Mouse (Mus musculus) B cell, adult 67 days (primary cell): ENCODE data around the gene Arl2bp. TPM values are rescaled to one million over a fixed set of nuclear protein-coding genes. Genes with fewer than 3 reads are reported as not detected.

ENCODE experiments used
- total RNA-seq, 2 experiments: library from RNA; stranded (reverse); gene quantifications; 4 replicates each; pipeline ENCODE4 v1.2.4; 2023

The Arl2bp gene
- total RNA-seq, result 100 to 1,000 TPM in 1 of 2 experiments, 10 to 100 TPM in 1; 88.8 to 102 TPM

DNA sequence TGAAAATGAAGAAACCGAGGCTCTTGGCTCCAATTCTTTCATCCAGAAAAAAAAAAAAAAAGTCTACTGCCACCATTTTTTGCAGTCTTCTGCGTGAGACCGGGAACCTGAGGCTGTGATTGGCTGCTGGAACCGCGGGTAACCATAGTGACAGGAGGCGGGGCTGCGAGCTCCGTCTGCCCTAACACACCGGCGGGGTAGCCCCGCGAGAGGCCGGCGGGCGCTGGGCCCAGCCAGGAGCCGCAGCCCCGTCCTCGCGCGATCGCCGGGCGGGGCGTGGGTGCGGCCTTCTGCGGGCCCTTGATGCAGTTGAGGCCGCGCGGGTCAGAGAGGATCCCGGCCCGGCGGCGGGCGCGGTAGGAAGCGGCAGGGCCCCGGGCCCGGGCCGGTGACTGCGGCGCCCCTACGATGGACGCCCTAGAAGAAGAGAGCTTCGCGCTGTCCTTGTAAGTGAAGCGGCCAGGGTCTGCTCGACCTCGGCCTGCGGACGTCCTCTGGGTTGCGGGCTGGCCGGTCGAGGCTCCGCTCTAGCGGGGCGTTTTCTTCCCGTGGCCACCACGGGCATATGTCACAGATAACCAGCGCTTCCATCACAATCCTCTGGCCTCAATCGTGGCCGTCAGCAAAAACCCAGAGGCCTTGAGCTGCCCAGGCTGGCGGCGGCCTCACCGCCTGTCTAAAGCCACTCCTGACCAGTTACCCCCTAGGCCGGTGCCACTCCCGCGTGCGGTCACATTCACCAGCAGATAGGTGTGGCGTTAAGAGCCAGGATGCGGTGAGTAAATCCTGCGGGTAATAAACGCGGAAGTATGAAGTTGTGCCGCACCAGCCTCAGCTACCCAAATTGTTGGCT lies at the start of gene Arl2bp:
Gene Arl2bp, plus strand, starts transcription at position 145 of the 853 bp plus-strand sequence.

GRCm38 (mm10) chr8:94695994-94696384 lies 29.6 kb downstream of the Arl2bp start, which contains the start of gene Pllp:
TSS of gene Pllp (minus strand) at chr8:94696278.

Other genes with a start within 250 kb of the Arl2bp start
- gene Nlrc5, start 232.2 kb upstream of the Arl2bp start, total RNA-seq, result 10 to 100 TPM; 86.9 to 95.0 TPM
- gene Cpne2, start 133.6 kb upstream of the Arl2bp start, total RNA-seq, result not detected
- 10 to 100 TPM; 31.6 to 33.0 TPM for gene Rspry1, start 64.7 kb upstream of the Arl2bp start, total RNA-seq
- gene Fam192a, start 64.6 kb upstream of the Arl2bp start, total RNA-seq, result 10 to 100 TPM; 39.5 to 53.4 TPM
- not detected for gene Pllp, start 29.7 kb downstream of the Arl2bp start, total RNA-seq
- gene Ccl22, start 79.0 kb downstream of the Arl2bp start, total RNA-seq, result not detected
- gene Cx3cl1, start 105.4 kb downstream of the Arl2bp start, total RNA-seq, result not detected
- gene Ccl17, start 143.9 kb downstream of the Arl2bp start, total RNA-seq, result not detected
- 10 to 100 TPM; 36.0 to 39.0 TPM for gene Coq9, start 171.7 kb downstream of the Arl2bp start, total RNA-seq
- 10 to 100 TPM; 65.6 to 69.9 TPM for gene Ciapin1, start 171.8 kb downstream of the Arl2bp start, total RNA-seq
- 10 to 100 TPM; 64.8 to 75.8 TPM for gene Polr2c, start 190.8 kb downstream of the Arl2bp start, total RNA-seq
- 1 to 10 TPM; 3.7 to 3.8 TPM for gene Dok4, start 209.7 kb downstream of the Arl2bp start, total RNA-seq